Mouse (Mus musculus): ENCODE measurements around the gene Rnpepl1.

GRCm38 (mm10) chr1:92903627-92904026, 7.0 kb upstream of the Rnpepl1 start:
- TF ChIP-seq CTCF (IDR thresholded peaks at IDR 0.05; ENCODE audit: low read depth) (no peak), EP300 (IDR thresholded peaks at IDR 0.05; ENCODE audit: low read depth) (no peak)

All from liver, embryonic 14.5 days (tissue).